In the genomic region with DNA sequence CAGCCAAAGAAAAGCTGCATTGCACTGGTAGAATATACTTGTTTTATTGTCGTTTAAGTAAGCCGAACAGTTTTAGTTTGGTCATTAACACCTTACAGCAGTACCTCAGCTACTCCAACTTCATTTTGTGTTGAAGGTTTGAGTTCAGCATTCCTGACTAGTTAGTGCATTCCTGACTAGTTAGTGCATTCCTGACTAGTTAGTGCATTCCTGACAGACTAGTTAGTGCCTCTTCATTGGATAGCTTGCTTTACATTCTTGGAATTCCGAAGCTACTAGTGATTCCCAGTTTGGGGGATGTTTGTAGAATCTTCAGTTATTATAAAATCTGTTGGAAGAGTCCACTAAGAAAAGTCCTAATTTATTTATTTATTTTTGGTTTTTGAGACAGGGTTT, we compare ENCODE assay signal across 16 mouse cellular contexts. TPM values are rescaled to one million over a fixed set of nuclear protein-coding genes. Genes with fewer than 3 reads are reported as not detected.
DNase-seq lines count a peak whose midpoint lies in the region; ATAC-seq and TF ChIP-seq lines count a peak whose summit lies in the region.
"Had no signal": no experiment of that assay in that cellular context is flagged by ENCODE, and none has a peak within 500 bp of the region (broad histone marks: within the 10 kb centered on the region; RNA-seq: fewer than 3 reads in every experiment).

No protein-coding gene starts in this region.

- no peaks in the 10 kb centered on the region for H3K9me3 ChIP-seq in kidney, postnatal 0 days (replicated peaks; ENCODE audit: low read length)
- no peaks in the 10 kb centered on the region for H3K9me3 ChIP-seq in stomach, embryonic 16.5 days (replicated peaks; ENCODE audit: control insufficient read depth, low read length)
- no peaks in the 10 kb centered on the region for H3K9me3 ChIP-seq in hindbrain, embryonic 16.5 days (ENCODE audit: control insufficient read depth, low read length)
- H3K9me3 ChIP-seq: forebrain, embryonic 15.5 days; hindbrain, embryonic 13.5 days; neural tube, embryonic 12.5 days had no signal

- DNase-seq in gastrocnemius, adult 2 months, result no peak
- DNase-seq in gastrocnemius, postnatal 36 days, result no peak
- peak; percentile 25 for DNase-seq in kidney, postnatal 0 days (ENCODE audit: low spot score)
- DNase-seq in kidney, adult 9 months, result no peak
- DNase-seq in right cerebral cortex, postnatal 4 days, result no peak
- DNase-seq: cerebellum, adult 9-11 months; left cerebral cortex, postnatal 4 days; thymus, postnatal 14 days had no signal

- no peak overlapping the region for H3K9ac ChIP-seq in kidney, postnatal 0 days (ENCODE audit: low read depth, low read length)
- no peak overlapping the region for H3K9ac ChIP-seq in stomach, embryonic 16.5 days (ENCODE audit: low read length)
- no peak overlapping the region for H3K9ac ChIP-seq in hindbrain, embryonic 16.5 days (ENCODE audit: low read depth, low read length)
- H3K9ac ChIP-seq: forebrain, embryonic 15.5 days; hindbrain, embryonic 13.5 days; liver, embryonic 14.5 days; neural tube, embryonic 12.5 days had no signal

- no peak for ATAC-seq in kidney, postnatal 0 days (replicated peaks; ENCODE audit: low FRiP score, low read depth)
- ATAC-seq in stomach, embryonic 16.5 days (ENCODE audit: insufficient read depth, low FRiP score), result no peak
- ATAC-seq in hindbrain, embryonic 16.5 days, result no peak
- ATAC-seq: forebrain, embryonic 15.5 days had no signal

- H3K4me2 ChIP-seq in kidney, postnatal 0 days (ENCODE audit: low read length), result no peak overlapping the region
- H3K4me2 ChIP-seq in stomach, embryonic 16.5 days (ENCODE audit: low read depth, low read length), result no peak overlapping the region
- no peak overlapping the region for H3K4me2 ChIP-seq in hindbrain, embryonic 16.5 days (ENCODE audit: low read length)
- H3K4me2 ChIP-seq: forebrain, embryonic 15.5 days; hindbrain, embryonic 13.5 days; neural tube, embryonic 12.5 days had no signal

- intact Hi-C loops in gastrocnemius, adult 2 months (cut with DNase I), result no loop called here
- intact Hi-C loops in gastrocnemius, postnatal 36 days (cut with DNase I), result loop anchor here (10.0 kb wide), 1 partner anchor 152 kb away; no protein-coding TSS in a partner anchor

- no peak for TF ChIP-seq POLR2A in embryonic fibroblast, embryonic 13.5 days (IDR thresholded peaks at IDR 0.05; ENCODE audit: low read depth, low read length)

- peaks cover 37% of the 10 kb centered on the region for H3K4me1 ChIP-seq in kidney, postnatal 0 days (replicated peaks; ENCODE audit: insufficient read depth, low read length)
- peaks cover 10% of the 10 kb centered on the region; the same call in 1 of the 2 replicates for H3K4me1 ChIP-seq in embryonic fibroblast, embryonic 13.5 days (ENCODE audit: control insufficient read depth, insufficient read depth, low read length)
- H3K4me1 ChIP-seq in stomach, embryonic 16.5 days (ENCODE audit: control insufficient read depth, insufficient read depth, low read length), result peaks cover 38% of the 10 kb centered on the region
- peaks cover 4% of the 10 kb centered on the region for H3K4me1 ChIP-seq in hindbrain, embryonic 16.5 days (ENCODE audit: control insufficient read depth, insufficient read depth, low read depth, low read length)

- H3K36me3 ChIP-seq in kidney, postnatal 0 days (ENCODE audit: insufficient read depth, low read length), result no peaks in the 10 kb centered on the region
- no peaks in the 10 kb centered on the region for H3K36me3 ChIP-seq in stomach, embryonic 16.5 days (ENCODE audit: control insufficient read depth, insufficient read depth, low read length)
- no peaks in the 10 kb centered on the region for H3K36me3 ChIP-seq in hindbrain, embryonic 16.5 days (ENCODE audit: control insufficient read depth, insufficient read depth, low read length)
- H3K36me3 ChIP-seq: forebrain, embryonic 15.5 days; hindbrain, embryonic 13.5 days; neural tube, embryonic 12.5 days had no signal

- H3K27ac ChIP-seq in gastrocnemius, adult 2 months, result peak overlapping the region; percentile 73
- peak overlapping the region; percentile 71 for H3K27ac ChIP-seq in kidney, postnatal 0 days
- H3K27ac ChIP-seq in embryonic fibroblast, embryonic 13.5 days (ENCODE audit: insufficient read depth, low read length), result peak overlapping the region; percentile 97
- peak overlapping the region; percentile 47 for H3K27ac ChIP-seq in stomach, embryonic 16.5 days (ENCODE audit: low read length)
- no peak overlapping the region for H3K27ac ChIP-seq in hindbrain, embryonic 16.5 days (ENCODE audit: low read depth, low read length)
- H3K27ac ChIP-seq: forebrain, embryonic 15.5 days; hindbrain, embryonic 13.5 days; liver, embryonic 14.5 days; neural tube, embryonic 12.5 days had no signal

- H3K27me3 ChIP-seq in kidney, postnatal 0 days (ENCODE audit: insufficient read depth, low read length), result no peaks in the 10 kb centered on the region
- no peaks in the 10 kb centered on the region for H3K27me3 ChIP-seq in stomach, embryonic 16.5 days (ENCODE audit: control insufficient read depth, insufficient read depth, low read length)
- no peaks in the 10 kb centered on the region for H3K27me3 ChIP-seq in hindbrain, embryonic 16.5 days (replicated peaks; ENCODE audit: control insufficient read depth, insufficient read depth, low read length)
- H3K27me3 ChIP-seq: forebrain, embryonic 15.5 days; hindbrain, embryonic 13.5 days; neural tube, embryonic 12.5 days had no signal

- WGBS in kidney, postnatal 0 days, result 74% methylated on average over 3 of the region's 3 CpGs
- WGBS in stomach, embryonic 16.5 days, result 84% methylated on average over 3 of the region's 3 CpGs
- 95% methylated on average over 3 of the region's 3 CpGs for WGBS in hindbrain, embryonic 16.5 days

- no peak for TF ChIP-seq CTCF in gastrocnemius, adult 2 months (IDR thresholded peaks at IDR 0.05)
- TF ChIP-seq CTCF in kidney, postnatal 0 days (IDR thresholded peaks at IDR 0.05; ENCODE audit: low read depth), result no peak
- TF ChIP-seq CTCF in embryonic fibroblast, embryonic 13.5 days (IDR thresholded peaks at IDR 0.05; ENCODE audit: borderline replicate concordance, insufficient read depth, low read length), result no peak

- peak overlapping the region; percentile 29 for H3K4me3 ChIP-seq in gastrocnemius, adult 2 months
- H3K4me3 ChIP-seq in kidney, postnatal 0 days (replicated peaks; ENCODE audit: low read depth, low read length), result no peak overlapping the region
- H3K4me3 ChIP-seq in embryonic fibroblast, embryonic 13.5 days (ENCODE audit: insufficient read depth, low read length), result no peak overlapping the region
- no peak overlapping the region for H3K4me3 ChIP-seq in stomach, embryonic 16.5 days (replicated peaks; ENCODE audit: low read length)
- no peak overlapping the region for H3K4me3 ChIP-seq in hindbrain, embryonic 16.5 days (ENCODE audit: low read length)
- H3K4me3 ChIP-seq: erythroblast, embryonic 14.5 days; forebrain, embryonic 15.5 days; hindbrain, embryonic 13.5 days; neural tube, embryonic 12.5 days had no signal

RNA-seq across cellular contexts. Expression of a gene that starts 7.4 kb away (rescaled TPM):
- total RNA-seq in gastrocnemius, adult 2 months (2021), result 10 to 100 TPM; 15.7 to 18.1 TPM
- 10 to 100 TPM; 11.0 to 11.5 TPM for total RNA-seq in gastrocnemius, postnatal 36 days (2021)
- polyA plus RNA-seq in kidney, postnatal 0 days (2015; fragmentation: Nextera tagmentation; extraction: Ambion mirVana), result 44.4 and 46.3 TPM in 2 replicates
- 66.9 and 77.3 TPM in 2 replicates for polyA plus RNA-seq in embryonic fibroblast, embryonic 13.5 days (2011; ENCODE audit: insufficient read length, low read depth, missing spikeins)
- polyA plus RNA-seq in stomach, embryonic 16.5 days (2015; fragmentation: Nextera tagmentation; extraction: Ambion mirVana), result 36.8 and 37.9 TPM in 2 replicates
- polyA plus RNA-seq in hindbrain, embryonic 16.5 days (2015; fragmentation: Nextera tagmentation; extraction: Ambion mirVana), result 23.4 and 24.8 TPM in 2 replicates

RNA-seq across cellular contexts. Expression of a gene that starts 56.4 kb away (rescaled TPM):
- 10 to 100 TPM; 20.9 to 22.0 TPM for total RNA-seq in gastrocnemius, adult 2 months (2021)
- 10 to 100 TPM; 17.9 to 19.4 TPM for total RNA-seq in gastrocnemius, postnatal 36 days (2021)
- 30.5 and 30.7 TPM in 2 replicates for polyA plus RNA-seq in kidney, postnatal 0 days (2015; fragmentation: Nextera tagmentation; extraction: Ambion mirVana)
- 55.2 and 63.9 TPM in 2 replicates for polyA plus RNA-seq in embryonic fibroblast, embryonic 13.5 days (2011; ENCODE audit: insufficient read length, low read depth, missing spikeins)
- 44.3 and 45.8 TPM in 2 replicates for polyA plus RNA-seq in stomach, embryonic 16.5 days (2015; fragmentation: Nextera tagmentation; extraction: Ambion mirVana)
- polyA plus RNA-seq in hindbrain, embryonic 16.5 days (2015; fragmentation: Nextera tagmentation; extraction: Ambion mirVana), result 82.4 and 91.2 TPM in 2 replicates
